Mouse (Mus musculus) neural tube, embryonic 13.5 days (tissue): ENCODE measurements around the gene Slc29a4. TPM values are rescaled to one million over a fixed set of nuclear protein-coding genes. Genes with fewer than 3 reads are reported as not detected.

Source experiments
- polyA plus RNA-seq: library from polyadenylated mRNA; unstranded; fragments of >200 nt; fragmentation: Nextera tagmentation; extraction: Ambion mirVana; gene quantifications from 2 replicates; pipeline ENCODE4 v1.2.1, GENCODE M21; 2015

Gene Slc29a4
- polyA plus RNA-seq, 1 experiment from 2014 or later = 82.1 TPM

Other genes with a start within 250 kb of the Slc29a4 start
- gene Ap5z1, start 228.6 kb upstream of the Slc29a4 start, polyA plus RNA-seq = 10.9 and 14.1 TPM in 2 replicates
- 0.14 and 0.25 TPM in 2 replicates for gene Papolb, start 162.4 kb upstream of the Slc29a4 start, polyA plus RNA-seq
- gene Radil, start 141.4 kb upstream of the Slc29a4 start, polyA plus RNA-seq = 11.8 and 13.9 TPM in 2 replicates
- 39.3 and 52.9 TPM in 2 replicates for gene Mmd2, start 83.7 kb upstream of the Slc29a4 start, polyA plus RNA-seq
- 43.3 and 48.3 TPM in 2 replicates for gene Wipi2, start 64.8 kb upstream of the Slc29a4 start, polyA plus RNA-seq
- gene Tnrc18, start 125.2 kb downstream of the Slc29a4 start, polyA plus RNA-seq = 30.3 and 31.1 TPM in 2 replicates
- gene Fbxl18, start 202.9 kb downstream of the Slc29a4 start, polyA plus RNA-seq = 25.5 and 28.2 TPM in 2 replicates
- gene Actb, start 214.2 kb downstream of the Slc29a4 start, polyA plus RNA-seq = 15,088 and 16,772 TPM in 2 replicates